Mouse (Mus musculus): ENCODE measurements at regions not wholly inside any gene's neighbourhood (a gene's known extent, or its start where the extent isn't known, plus 50 kb on each side); places are given as distances from the start of the nearest gene placed in this dataset.

- WGBS: 97% methylated on average over 2 of the region's 2 CpGs
- no peak overlapping the region for H3K4me2 ChIP-seq (ENCODE audit: low read length)
Measured at GRCm38 (mm10) chr9:115720841-115721240, 188.4 kb upstream of the Gadl1 start.

GRCm38 (mm10) chr9:115724063-115724462 is 185.2 kb upstream of the Gadl1 start:
- Histone ChIP-seq H3K4me1 (replicated peaks; ENCODE audit: control insufficient read depth, insufficient read depth, low read length) (no peaks in the 10 kb centered on the region), H3K36me3 (ENCODE audit: control insufficient read depth, insufficient read depth) (no peaks in the 10 kb centered on the region), H3K9me3 (ENCODE audit: control insufficient read depth, low read length) (peaks cover 10% of the 10 kb centered on the region; the same call in 1 of the 2 replicates), H3K4me2 (ENCODE audit: low read length) (no peak overlapping the region), H3K27me3 (replicated peaks; ENCODE audit: control insufficient read depth, insufficient read depth, low read length) (no peaks in the 10 kb centered on the region), H3K9ac (replicated peaks; ENCODE audit: low read depth, low read length) (no peak overlapping the region), H3K27ac (ENCODE audit: low read length) (no peak overlapping the region), H3K4me3 (replicated peaks; ENCODE audit: low read length) (no peak overlapping the region)
- ATAC-seq: no peak
- whole genome bisulfite sequencing: 6% methylated on average over 2 of the region's 2 CpGs

More at GRCm38 (mm10) chr9:115720841-115721240, 188.4 kb upstream of the Gadl1 start:
- no peaks in the 10 kb centered on the region for H3K36me3 ChIP-seq (ENCODE audit: control insufficient read depth, insufficient read depth)
- no peaks in the 10 kb centered on the region for H3K27me3 ChIP-seq (replicated peaks; ENCODE audit: control insufficient read depth, insufficient read depth, low read length)
- no peaks in the 10 kb centered on the region for H3K4me1 ChIP-seq (replicated peaks; ENCODE audit: control insufficient read depth, insufficient read depth, low read length)
- no peak for ATAC-seq
- H3K4me3 ChIP-seq (replicated peaks; ENCODE audit: low read length): no peak overlapping the region
- peaks cover 10% of the 10 kb centered on the region; the same call in 1 of the 2 replicates for H3K9me3 ChIP-seq (ENCODE audit: control insufficient read depth, low read length)
- no peak overlapping the region for H3K9ac ChIP-seq (replicated peaks; ENCODE audit: low read depth, low read length)
- no peak overlapping the region for H3K27ac ChIP-seq (ENCODE audit: low read length)

GRCm38 (mm10) chr9:115727361-115727760 is 181.9 kb upstream of the Gadl1 start:
- no peaks in the 10 kb centered on the region for H3K27me3 ChIP-seq (replicated peaks; ENCODE audit: control insufficient read depth, insufficient read depth, low read length)
- H3K4me2 ChIP-seq (ENCODE audit: low read length): no peak overlapping the region
- H3K4me1 ChIP-seq (replicated peaks; ENCODE audit: control insufficient read depth, insufficient read depth, low read length): no peaks in the 10 kb centered on the region
- H3K36me3 ChIP-seq (ENCODE audit: control insufficient read depth, insufficient read depth): no peaks in the 10 kb centered on the region
- H3K4me3 ChIP-seq (replicated peaks; ENCODE audit: low read length): no peak overlapping the region
- H3K9me3 ChIP-seq (ENCODE audit: control insufficient read depth, low read length): peaks cover 10% of the 10 kb centered on the region; the same call in 1 of the 2 replicates
- WGBS: 47% methylated on average over 5 of the region's 5 CpGs
- H3K27ac ChIP-seq (ENCODE audit: low read length): no peak overlapping the region
- no peak for ATAC-seq
- H3K9ac ChIP-seq (replicated peaks; ENCODE audit: low read depth, low read length): no peak overlapping the region

DNA sequence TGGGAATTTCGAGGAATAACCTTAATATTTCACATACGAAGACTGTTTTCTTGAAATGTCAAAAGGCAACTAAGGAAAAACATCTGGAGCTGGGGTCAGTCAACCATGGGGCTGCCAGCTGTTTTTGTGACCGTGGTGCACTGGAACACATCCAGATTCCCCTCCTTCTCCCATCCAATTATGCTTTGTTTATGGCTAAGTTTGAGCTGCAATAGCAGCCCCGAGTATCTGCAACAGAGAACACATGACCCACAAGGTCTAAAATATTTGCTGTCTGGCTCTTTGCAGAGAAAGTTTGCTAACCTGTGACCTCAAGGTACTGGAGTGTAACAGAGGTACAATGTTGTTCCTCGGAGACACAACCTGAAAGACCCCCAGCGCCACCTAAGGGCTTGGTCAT is 177.7 kb upstream of the Gadl1 start:
- Histone ChIP-seq H3K27me3 (replicated peaks; ENCODE audit: control insufficient read depth, insufficient read depth, low read length) (no peaks in the 10 kb centered on the region), H3K4me2 (ENCODE audit: low read length) (no peak overlapping the region), H3K36me3 (ENCODE audit: control insufficient read depth, insufficient read depth) (no peaks in the 10 kb centered on the region), H3K27ac (ENCODE audit: low read length) (no peak overlapping the region), H3K9me3 (ENCODE audit: control insufficient read depth, low read length) (no peaks in the 10 kb centered on the region), H3K4me3 (replicated peaks; ENCODE audit: low read length) (no peak overlapping the region), H3K4me1 (replicated peaks; ENCODE audit: control insufficient read depth, insufficient read depth, low read length) (no peaks in the 10 kb centered on the region), H3K9ac (replicated peaks; ENCODE audit: low read depth, low read length) (no peak overlapping the region)
- no peak for ATAC-seq
- WGBS: 41% methylated on average over 6 of the region's 6 CpGs

- no peak overlapping the region for H3K4me3 ChIP-seq (replicated peaks; ENCODE audit: low read length)
- ATAC-seq: no peak
- H3K9me3 ChIP-seq (ENCODE audit: control insufficient read depth, low read length): no peaks in the 10 kb centered on the region
- no peak overlapping the region for H3K27ac ChIP-seq (ENCODE audit: low read length)
- H3K4me2 ChIP-seq (ENCODE audit: low read length): no peak overlapping the region
- no peak overlapping the region for H3K9ac ChIP-seq (replicated peaks; ENCODE audit: low read depth, low read length)
- H3K4me1 ChIP-seq (replicated peaks; ENCODE audit: control insufficient read depth, insufficient read depth, low read length): no peaks in the 10 kb centered on the region
- H3K36me3 ChIP-seq (ENCODE audit: control insufficient read depth, insufficient read depth): no peaks in the 10 kb centered on the region
- 93% methylated on average over 4 of the region's 4 CpGs for WGBS
- no peaks in the 10 kb centered on the region for H3K27me3 ChIP-seq (replicated peaks; ENCODE audit: control insufficient read depth, insufficient read depth, low read length)
Measured at GRCm38 (mm10) chr9:115733104-115733503, 176.2 kb upstream of the Gadl1 start.

GRCm38 (mm10) chr9:115739984-115740383 is 169.3 kb upstream of the Gadl1 start:
- WGBS: 88% methylated on average over 5 of the region's 5 CpGs
- ATAC-seq: no peak
- Histone ChIP-seq H3K4me3 (replicated peaks; ENCODE audit: low read length) (no peak overlapping the region), H3K27ac (ENCODE audit: low read length) (no peak overlapping the region), H3K36me3 (ENCODE audit: control insufficient read depth, insufficient read depth) (no peaks in the 10 kb centered on the region), H3K4me1 (replicated peaks; ENCODE audit: control insufficient read depth, insufficient read depth, low read length) (no peaks in the 10 kb centered on the region), H3K9me3 (ENCODE audit: control insufficient read depth, low read length) (no peaks in the 10 kb centered on the region), H3K27me3 (replicated peaks; ENCODE audit: control insufficient read depth, insufficient read depth, low read length) (no peaks in the 10 kb centered on the region), H3K9ac (replicated peaks; ENCODE audit: low read depth, low read length) (no peak overlapping the region), H3K4me2 (ENCODE audit: low read length) (no peak overlapping the region)

GRCm38 (mm10) chr9:115746436-115746835 is 162.8 kb upstream of the Gadl1 start:
- no peak for ATAC-seq
- Histone ChIP-seq H3K36me3 (ENCODE audit: control insufficient read depth, insufficient read depth) (no peaks in the 10 kb centered on the region), H3K9me3 (ENCODE audit: control insufficient read depth, low read length) (no peaks in the 10 kb centered on the region), H3K27ac (ENCODE audit: low read length) (no peak overlapping the region), H3K4me2 (ENCODE audit: low read length) (no peak overlapping the region), H3K9ac (replicated peaks; ENCODE audit: low read depth, low read length) (no peak overlapping the region), H3K4me1 (replicated peaks; ENCODE audit: control insufficient read depth, insufficient read depth, low read length) (no peaks in the 10 kb centered on the region), H3K4me3 (replicated peaks; ENCODE audit: low read length) (no peak overlapping the region), H3K27me3 (replicated peaks; ENCODE audit: control insufficient read depth, insufficient read depth, low read length) (no peaks in the 10 kb centered on the region)
- 80% methylated on average over 9 of the region's 9 CpGs for WGBS

DNA sequence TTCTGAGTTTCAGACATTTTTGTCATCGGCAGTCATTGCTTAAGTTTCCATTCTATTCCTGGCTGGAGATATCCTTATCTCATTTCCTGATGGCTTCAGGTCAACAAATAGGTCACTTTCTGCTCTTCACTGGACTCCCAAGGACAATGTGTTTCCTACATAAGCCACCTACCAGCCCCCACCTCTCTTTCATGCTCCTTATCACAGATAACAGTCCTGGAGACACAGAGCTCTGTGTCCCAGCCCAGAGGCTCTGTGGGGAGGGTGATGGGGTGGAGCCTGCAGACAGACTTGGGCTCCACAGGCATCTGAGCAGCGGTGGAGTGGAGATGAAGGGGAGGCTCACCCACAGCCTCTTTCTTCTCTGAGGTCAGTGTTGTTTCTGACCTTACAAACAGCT is 148.8 kb upstream of the Gadl1 start:
- no peak overlapping the region for H3K4me2 ChIP-seq (ENCODE audit: low read length)
- WGBS: 64% methylated on average over 2 of the region's 2 CpGs
- no peaks in the 10 kb centered on the region for H3K4me1 ChIP-seq (replicated peaks; ENCODE audit: control insufficient read depth, insufficient read depth, low read length)
- H3K9me3 ChIP-seq (ENCODE audit: control insufficient read depth, low read length): no peaks in the 10 kb centered on the region
- no peak overlapping the region for H3K27ac ChIP-seq (ENCODE audit: low read length)
- H3K36me3 ChIP-seq (ENCODE audit: control insufficient read depth, insufficient read depth): no peaks in the 10 kb centered on the region
- H3K4me3 ChIP-seq (replicated peaks; ENCODE audit: low read length): no peak overlapping the region
- no peak for ATAC-seq
- no peaks in the 10 kb centered on the region for H3K27me3 ChIP-seq (replicated peaks; ENCODE audit: control insufficient read depth, insufficient read depth, low read length)
- no peak overlapping the region for H3K9ac ChIP-seq (replicated peaks; ENCODE audit: low read depth, low read length)

- no peaks in the 10 kb centered on the region for H3K27me3 ChIP-seq (replicated peaks; ENCODE audit: control insufficient read depth, insufficient read depth, low read length)
- H3K9me3 ChIP-seq (ENCODE audit: control insufficient read depth, low read length): no peaks in the 10 kb centered on the region; the same call in 1 of the 2 replicates
- ATAC-seq: no peak
- no peak overlapping the region for H3K4me3 ChIP-seq (replicated peaks; ENCODE audit: low read length)
- WGBS: 18% methylated on average over 5 of the region's 5 CpGs
- H3K4me1 ChIP-seq (replicated peaks; ENCODE audit: control insufficient read depth, insufficient read depth, low read length): no peaks in the 10 kb centered on the region
- no peaks in the 10 kb centered on the region for H3K36me3 ChIP-seq (ENCODE audit: control insufficient read depth, insufficient read depth)
- no peak overlapping the region for H3K27ac ChIP-seq (ENCODE audit: low read length)
- no peak overlapping the region for H3K4me2 ChIP-seq (ENCODE audit: low read length)
- no peak overlapping the region for H3K9ac ChIP-seq (replicated peaks; ENCODE audit: low read depth, low read length)
Measured at GRCm38 (mm10) chr9:115764136-115764535, 145.1 kb upstream of the Gadl1 start.

GRCm38 (mm10) chr9:115766471-115766870 is 142.8 kb upstream of the Gadl1 start:
- Histone ChIP-seq H3K27ac (ENCODE audit: low read length) (no peak overlapping the region), H3K4me1 (replicated peaks; ENCODE audit: control insufficient read depth, insufficient read depth, low read length) (no peaks in the 10 kb centered on the region), H3K4me2 (ENCODE audit: low read length) (no peak overlapping the region), H3K9ac (replicated peaks; ENCODE audit: low read depth, low read length) (no peak overlapping the region), H3K36me3 (ENCODE audit: control insufficient read depth, insufficient read depth) (no peaks in the 10 kb centered on the region), H3K27me3 (replicated peaks; ENCODE audit: control insufficient read depth, insufficient read depth, low read length) (no peaks in the 10 kb centered on the region), H3K9me3 (ENCODE audit: control insufficient read depth, low read length) (no peaks in the 10 kb centered on the region; the same call in 1 of the 2 replicates), H3K4me3 (replicated peaks; ENCODE audit: low read length) (no peak overlapping the region)
- no peak for ATAC-seq
- 77% methylated on average over 6 of the region's 6 CpGs for WGBS
